Mouse (Mus musculus) retina, postnatal 7 days (tissue): ENCODE results near the gene Calhm6.

ENCODE experiments used
- DNase-seq: peaks from one replicate; pipeline ENCODE4 v3.0.0-alpha.2; 2012; ENCODE audit warnings: low read depth, low spot score

Calhm6 gene

DNA sequence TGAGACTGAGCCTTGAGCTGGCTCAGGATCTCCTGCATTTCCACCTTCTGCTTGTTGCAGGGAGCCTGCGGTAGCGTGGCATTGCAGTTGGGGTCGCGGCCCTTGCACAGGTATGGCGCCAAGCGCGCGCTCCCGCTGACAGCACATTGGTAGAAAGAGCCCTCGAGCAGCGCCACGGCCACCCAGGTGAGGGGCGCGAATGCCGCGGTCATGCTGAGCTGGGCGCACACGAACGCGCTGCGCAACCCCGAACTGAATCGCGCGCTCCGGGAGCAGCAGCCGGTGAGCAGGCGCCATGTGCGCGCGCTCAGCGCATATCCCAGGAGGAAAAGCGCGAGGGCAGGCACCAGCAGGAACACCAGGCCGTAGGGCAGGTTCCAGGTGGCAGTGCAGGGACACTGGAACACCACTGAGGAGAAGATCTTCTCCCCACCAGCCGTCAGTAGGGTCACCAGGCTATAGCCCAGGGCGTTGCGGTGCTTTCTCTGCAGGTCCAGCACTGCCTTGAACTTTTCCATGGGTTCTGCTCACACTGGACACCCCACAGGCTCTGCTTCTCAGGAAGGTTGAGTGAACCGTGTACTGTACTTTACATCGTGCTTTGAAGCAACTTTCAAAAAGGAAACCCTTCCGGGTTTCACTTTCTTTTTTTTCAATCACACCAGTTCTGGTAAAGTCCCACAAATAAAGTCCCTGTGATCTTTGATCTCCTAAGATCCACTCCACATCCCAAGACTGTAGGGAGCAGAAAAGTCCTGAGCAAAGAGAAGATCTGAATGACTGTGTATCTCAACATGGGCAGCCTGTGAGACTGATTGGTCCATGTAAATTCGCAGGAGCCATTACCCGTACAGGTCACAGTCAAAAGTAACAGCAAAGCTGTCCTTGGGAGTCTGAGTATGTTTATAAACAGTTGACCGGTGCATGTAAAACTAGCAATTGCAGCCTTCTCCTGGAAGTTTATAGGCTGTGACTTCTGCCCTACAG lies at the start of gene Calhm6:
Gene Calhm6 (minus strand): TSS at position 593 of the 987 bp plus-strand sequence.
- peak; percentile 9 for DNase-seq

- DNase-seq: no peak
These were observed 48.3 kb upstream of the Calhm6 start for GRCm38 (mm10) chr10:34175870-34176606.

GRCm38 (mm10) chr10:34172663-34173282 lies 45.0 kb upstream of the Calhm6 start:
- DNase-seq: no peak

- no peak for DNase-seq
These were observed 43.9 kb upstream of the Calhm6 start for GRCm38 (mm10) chr10:34171660-34172059.

DNA sequence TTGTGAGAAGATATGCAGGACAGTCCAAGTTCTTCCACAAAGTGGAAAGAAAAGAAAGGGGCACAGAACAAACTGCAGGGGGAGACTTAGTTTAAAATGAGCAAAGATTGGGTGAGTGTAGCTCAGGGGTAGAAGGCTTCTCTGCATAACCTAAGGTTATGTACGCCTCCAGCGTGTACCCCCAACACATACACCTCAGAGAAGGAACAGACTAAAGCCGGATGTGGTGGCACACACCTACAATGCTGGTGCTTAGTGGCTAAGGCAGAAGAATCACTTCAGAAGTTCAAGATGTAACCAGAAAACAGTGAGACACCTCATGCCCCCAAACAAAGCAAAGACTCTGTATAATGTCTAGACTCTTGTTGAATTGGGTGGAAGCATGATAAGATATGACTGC lies 43.4 kb upstream of the Calhm6 start:
- no peak for DNase-seq

DNA sequence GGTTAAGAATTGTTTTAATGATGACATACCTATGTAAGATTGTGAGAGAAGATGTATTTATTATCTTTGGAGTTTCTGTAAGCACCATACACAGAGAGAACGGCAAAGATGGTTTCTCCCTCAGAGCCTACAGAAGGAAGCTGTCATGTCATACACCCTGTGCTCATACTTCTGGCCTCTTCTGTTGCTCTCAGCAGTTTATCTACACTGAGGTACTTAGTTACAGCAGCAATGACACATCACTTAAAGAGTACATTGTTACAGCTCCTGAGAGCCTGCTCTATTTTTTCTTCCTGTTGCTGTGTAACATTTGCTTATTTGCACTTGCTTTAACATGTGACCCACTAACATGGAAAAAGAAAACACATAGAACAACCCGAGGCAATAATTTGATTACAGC lies 39.2 kb upstream of the Calhm6 start:
- DNase-seq: no peak

GRCm38 (mm10) chr10:34155796-34156554 lies 28.2 kb upstream of the Calhm6 start:
- DNase-seq: no peak

DNA sequence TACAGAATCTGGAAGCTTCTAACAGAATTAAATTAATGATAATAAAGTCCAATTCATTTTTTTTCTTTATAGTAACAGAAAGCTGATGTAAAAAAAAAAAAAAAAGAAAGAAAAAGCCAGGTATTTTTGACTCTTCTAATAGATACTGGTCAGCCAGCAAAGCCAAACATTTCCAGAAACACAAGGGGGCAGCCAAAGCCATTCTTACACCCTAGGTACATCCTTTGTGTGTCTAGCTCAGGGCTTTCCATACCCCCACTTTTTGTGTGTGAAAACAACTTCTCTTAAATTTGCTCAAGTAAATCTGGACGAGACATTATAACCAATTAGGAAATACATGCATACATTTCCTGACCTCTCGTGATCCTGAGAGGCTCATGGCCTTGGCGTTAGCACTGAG lies 24.0 kb upstream of the Calhm6 start:
- no peak for DNase-seq

GRCm38 (mm10) chr10:34150454-34150853 lies 22.7 kb upstream of the Calhm6 start:
- DNase-seq: no peak

GRCm38 (mm10) chr10:34149772-34150171 lies 22.0 kb upstream of the Calhm6 start:
- no peak for DNase-seq

- DNase-seq: no peak
These were observed 13.9 kb upstream of the Calhm6 start for GRCm38 (mm10) chr10:34141693-34142092.

DNA sequence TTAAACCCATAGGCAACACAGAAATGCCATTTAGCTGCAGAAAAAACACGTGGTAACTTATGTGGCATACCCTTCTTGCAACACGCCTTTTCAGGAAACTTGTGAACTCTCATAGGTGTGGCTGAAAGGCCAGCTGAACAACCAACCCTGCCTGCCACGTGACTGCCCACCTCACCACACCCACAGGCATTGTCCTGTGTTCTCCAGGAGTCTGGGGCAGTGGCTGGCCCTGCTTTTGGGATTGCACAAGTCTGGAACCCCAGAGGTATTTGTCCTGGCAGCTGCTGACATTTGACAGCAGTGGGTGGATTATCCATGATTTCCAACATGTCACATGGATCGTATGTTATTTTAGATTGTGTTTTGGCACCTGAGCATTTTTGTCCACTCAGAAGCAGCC lies 12.0 kb upstream of the Calhm6 start:
- no peak for DNase-seq

GRCm38 (mm10) chr10:34138027-34138426 lies 10.2 kb upstream of the Calhm6 start:
- no peak for DNase-seq

DNA sequence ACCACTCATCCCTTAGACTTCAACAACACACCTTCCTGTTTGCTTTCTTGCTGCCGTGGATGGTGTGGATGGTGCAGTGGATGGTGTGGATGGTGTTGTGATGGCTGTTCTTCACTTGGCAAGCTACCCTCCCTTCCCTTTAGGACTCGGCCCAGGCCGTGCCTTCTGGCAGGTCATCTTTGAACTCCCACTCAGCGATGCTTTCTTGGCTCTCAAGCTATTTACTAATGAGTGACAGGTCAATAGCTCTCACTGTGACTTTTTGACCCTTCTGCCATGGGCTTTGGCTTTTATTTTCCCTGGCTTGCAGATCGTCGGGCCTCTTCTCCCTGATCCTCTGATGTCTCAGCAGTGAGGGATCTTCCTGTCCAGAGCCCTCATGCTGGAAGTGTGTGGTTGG lies 8.6 kb upstream of the Calhm6 start:
- DNase-seq: no peak

GRCm38 (mm10) chr10:34131356-34131755 lies 3.6 kb upstream of the Calhm6 start:
- no peak for DNase-seq

DNA sequence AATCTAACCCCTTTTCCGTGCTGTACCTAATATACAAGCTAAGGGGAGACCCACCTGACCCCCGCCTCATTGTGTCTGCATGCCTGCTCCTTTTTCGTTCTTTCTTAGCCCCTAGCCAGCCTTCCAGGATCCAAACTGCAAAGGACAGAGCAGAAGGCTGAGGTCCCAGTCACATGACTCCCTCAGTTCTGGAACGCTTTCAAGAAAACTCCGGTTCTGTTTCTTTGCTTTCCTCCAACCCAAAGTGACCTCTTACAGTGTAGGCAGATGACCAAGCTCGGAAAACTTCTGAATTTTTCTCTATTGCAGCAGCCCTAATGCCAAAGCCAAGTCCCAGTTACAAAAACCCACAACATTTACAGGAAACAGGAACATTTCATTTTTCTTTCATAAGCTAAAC lies 607 bp upstream of the Calhm6 start:
- DNase-seq: no peak

DNA sequence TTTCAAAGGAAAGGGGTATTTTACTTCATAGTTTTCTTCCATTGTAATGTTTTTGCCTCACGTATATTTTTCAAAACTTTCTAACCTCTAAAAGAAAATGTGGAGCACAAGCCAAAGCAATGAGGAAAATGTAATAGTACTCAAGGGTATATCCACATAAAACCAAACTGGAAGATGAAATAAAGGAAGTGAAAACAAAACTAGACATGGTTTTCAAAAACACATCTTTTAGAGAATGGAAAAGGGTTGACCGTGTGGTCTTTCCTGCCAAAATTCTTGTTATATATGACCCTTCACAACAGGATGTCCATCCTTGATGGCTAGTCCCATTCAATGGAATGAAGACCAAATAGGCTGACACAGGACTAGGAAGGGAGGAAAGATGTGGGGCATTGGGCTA lies 9.4 kb downstream of the Calhm6 start:
- DNase-seq: no peak

DNA sequence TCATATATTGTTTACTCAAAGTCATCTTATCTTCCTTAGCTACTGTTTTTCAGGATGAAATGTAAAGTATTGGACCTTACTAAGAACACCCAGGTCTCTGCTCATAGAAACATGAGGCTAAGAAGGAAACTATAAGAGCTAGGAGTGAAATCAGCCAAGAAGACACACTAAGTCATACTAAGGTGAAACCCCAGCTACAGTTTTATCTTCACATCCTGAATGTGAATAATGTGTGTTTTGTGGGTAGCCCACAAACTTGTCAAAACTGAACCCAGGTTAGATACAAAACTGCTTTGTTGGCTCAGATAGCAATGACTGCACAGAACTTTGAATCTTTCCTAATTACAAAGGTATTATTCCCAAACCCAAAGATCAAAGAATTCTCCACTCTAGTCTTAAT lies 10.0 kb downstream of the Calhm6 start:
- DNase-seq: no peak

- no peak for DNase-seq
These were observed 10.7 kb downstream of the Calhm6 start for GRCm38 (mm10) chr10:34117131-34117530.

DNA sequence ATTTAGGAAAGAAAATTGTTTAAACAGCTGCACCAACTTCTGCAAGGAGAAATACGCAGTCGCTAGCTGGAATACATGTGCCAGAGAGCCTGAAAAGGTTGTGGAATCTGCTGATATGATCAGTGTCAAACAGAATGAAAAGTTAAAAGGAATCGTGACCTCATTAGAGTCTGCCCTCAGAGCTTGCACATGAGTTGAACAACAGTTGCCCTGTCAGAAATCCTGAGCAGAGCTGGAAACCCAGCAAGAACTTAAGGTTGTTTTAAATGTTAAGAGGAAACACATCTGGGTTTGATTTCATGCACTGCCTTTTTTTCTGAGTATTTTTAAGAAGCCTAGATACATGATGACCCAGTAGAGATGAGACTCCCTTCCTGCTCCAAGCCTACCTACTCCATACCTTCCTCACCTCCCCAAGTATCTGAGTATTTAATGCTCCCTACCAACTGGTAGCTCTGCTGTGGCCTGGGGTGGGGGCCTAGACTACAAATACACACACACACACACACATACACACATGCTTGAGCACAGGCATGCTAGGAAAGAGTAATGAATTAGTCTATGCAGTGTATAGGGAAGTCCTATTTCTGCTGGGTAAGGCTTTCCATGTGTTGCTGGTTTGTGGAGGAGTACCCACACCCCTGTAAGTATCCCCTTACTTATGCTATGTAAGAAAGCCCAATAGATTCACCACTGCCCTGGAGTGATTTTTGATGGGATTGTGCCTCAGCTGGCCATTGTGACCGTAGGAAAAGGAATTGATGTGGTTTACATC lies 15.6 kb downstream of the Calhm6 start:
- no peak for DNase-seq
